Mouse (Mus musculus) urinary bladder, adult 2 months (tissue): ENCODE data around the gene Fgg. TPM values are rescaled to one million over a fixed set of nuclear protein-coding genes. Genes with fewer than 3 reads are reported as not detected.

Experiments used
- DNase-seq: peaks from one replicate; pipeline ENCODE4 v3.0.0; 2022; ENCODE audit warnings: low spot score
- polyA plus RNA-seq: library from polyadenylated mRNA; depleted of rRNA; stranded (reverse); fragments of >200 nt; gene quantifications from 2 replicates; pipeline ENCODE4 v1.2.3, GENCODE M21; 2012; rRNA removed

Fgg gene
- 0.44 TPM in 1 of 2 replicates, not detected in the other for polyA plus RNA-seq

DNA sequence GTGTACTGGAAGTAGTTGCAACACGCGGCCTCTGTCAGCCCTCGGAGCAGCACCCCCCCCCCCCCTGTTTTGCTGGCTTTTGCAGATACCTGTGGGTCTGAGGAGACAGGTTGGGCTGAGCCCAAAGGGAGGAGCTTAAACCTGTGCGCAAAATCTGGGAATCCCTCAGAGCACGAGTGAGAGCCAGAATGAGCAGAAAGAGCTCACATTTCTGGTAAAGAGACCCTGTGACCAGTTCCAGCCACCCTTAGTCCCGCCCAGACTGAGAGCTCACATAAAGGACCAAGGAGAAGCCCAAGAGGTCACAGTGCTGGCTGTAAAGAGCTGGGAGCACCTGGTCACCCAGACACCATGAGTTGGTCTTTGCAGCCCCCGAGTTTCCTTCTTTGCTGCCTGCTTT, at the start of gene Fgg:
TSS of gene Fgg (plus strand) at position 168 of the 400 bp plus-strand sequence.
- DNase-seq, result no peak

DNA sequence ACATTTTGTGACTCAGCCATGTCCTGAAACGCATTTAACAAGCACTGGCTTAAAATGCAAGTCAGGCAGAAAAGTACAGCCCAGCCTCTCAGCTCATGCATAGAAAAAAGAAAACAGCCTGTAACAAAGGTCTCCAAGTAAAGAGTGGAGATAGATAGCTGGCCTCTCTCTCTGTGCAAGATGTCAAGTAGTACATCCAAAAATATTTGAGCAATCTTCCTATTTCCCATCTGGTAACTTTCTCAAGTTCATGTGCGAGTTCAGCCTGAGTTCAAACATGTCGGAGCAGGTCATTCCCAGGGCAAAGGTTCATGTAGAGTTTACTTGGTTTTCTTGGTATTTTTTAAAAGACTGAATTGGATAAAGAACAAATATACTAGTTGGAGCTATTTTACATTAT, 36.5 kb upstream of the Fgg start:
- DNase-seq, result no peak

DNA sequence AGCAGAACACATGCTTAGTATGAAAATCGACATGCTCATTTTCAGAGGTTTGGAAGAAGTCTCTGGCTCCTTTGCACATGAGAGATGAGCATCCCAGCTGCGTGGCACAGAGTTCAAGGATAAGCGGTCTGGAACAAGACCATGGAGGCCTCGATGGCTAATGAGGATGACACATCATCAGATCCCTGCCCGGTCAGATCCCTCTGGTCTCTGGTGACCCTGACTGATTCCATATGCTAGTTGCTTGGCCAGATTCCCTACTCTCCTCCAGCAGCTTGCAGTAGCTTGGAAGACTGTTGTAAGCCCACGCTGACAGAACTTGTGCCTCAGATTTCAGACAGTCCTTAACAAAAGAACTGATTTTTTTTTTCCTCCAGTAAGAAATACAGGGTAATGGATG, 26.7 kb upstream of the Fgg start:
- DNase-seq, result no peak

- DNase-seq, result no peak
Measured at GRCm38 (mm10) chr3:82981861-82982260, 25.7 kb upstream of the Fgg start.

- DNase-seq, result no peak
Measured at GRCm38 (mm10) chr3:82984840-82985239, 22.7 kb upstream of the Fgg start.

- no peak for DNase-seq
Measured at GRCm38 (mm10) chr3:82991963-82992362, 15.6 kb upstream of the Fgg start.

DNA sequence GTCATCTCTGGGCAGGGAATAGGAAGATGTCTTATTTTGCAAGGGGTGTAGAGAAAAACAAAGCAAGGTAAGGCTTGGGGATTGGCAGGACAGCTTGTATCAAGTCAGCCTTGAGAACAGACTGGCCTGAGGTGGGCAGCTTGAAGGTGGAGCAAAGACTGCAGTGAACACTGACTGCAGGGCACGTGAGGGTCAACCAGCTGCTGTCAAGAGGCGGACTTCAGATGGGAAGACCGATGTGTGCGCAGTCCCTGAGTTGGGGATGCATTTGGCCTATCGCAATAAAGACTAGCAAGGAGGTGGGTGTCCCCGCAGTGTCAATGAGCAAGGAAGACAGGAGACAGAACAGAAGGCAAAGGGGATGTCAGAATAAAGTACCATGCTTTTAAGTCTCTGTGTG, 14.6 kb upstream of the Fgg start:
- DNase-seq, result no peak

GRCm38 (mm10) chr3:82995368-82995767, 12.2 kb upstream of the Fgg start:
- peak; percentile 41 for DNase-seq

GRCm38 (mm10) chr3:82996656-82997055, 10.9 kb upstream of the Fgg start:
- DNase-seq, result no peak

- no peak for DNase-seq
Measured at GRCm38 (mm10) chr3:82998772-82999463, 8.6 kb upstream of the Fgg start.

DNA sequence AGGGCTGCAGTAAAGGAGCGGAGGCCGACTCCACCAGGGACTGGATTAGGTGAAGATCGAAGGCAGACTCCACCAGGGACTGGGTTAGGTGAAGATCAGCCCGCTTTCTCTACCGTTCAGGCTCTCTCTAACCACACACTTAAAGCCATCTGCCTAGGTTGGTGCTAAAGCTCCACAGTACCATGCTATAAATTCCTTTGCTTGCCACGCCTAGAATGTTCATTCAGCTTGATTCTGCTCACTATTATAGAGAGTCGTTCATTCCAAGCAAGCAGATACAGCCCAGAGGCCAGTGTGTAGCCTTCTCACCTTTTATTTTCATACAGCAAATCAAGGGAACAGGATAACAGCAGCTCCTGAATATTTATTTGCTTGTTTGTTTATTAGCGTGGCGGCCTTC, 7.5 kb upstream of the Fgg start:
- no peak for DNase-seq

DNA sequence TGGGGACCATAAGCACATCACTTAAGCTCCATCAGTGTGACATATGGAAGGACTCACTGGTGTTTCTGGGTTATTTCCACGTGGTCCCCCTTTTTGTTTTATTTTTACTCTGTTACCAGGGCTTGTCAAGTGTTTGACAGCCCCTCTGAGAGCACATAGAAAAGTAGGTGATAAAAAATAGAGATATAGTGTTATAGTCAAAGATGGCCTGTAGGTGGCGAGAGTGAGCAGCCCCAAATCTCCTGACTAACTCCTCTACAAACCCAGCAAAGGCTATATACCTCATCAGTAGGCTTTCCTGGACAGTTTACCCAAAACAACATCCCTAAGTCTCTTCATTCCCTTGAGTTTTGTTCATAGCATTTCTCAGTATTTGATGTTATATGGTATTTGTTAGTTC, 5.3 kb upstream of the Fgg start:
- no peak for DNase-seq

- no peak for DNase-seq
Measured at GRCm38 (mm10) chr3:83003068-83003467, 4.5 kb upstream of the Fgg start.

DNA sequence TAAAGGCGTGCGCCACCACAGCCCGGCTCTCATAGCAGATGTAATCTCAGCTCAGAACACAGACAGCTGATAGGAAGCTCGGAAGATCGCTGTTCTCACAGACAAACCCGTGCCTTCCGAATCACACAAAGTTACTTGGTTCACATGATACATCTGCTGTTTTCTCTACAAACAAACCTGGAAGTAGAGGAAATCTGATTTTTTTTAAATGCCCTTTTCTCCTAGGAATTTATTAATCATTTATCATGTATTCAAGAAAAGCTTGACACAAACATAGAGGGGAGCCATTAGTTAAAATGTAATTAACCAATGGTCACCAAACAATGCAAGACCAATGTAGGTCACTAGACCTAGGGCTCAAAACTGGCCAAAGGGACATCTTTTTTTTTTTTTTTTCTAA, 2.7 kb upstream of the Fgg start:
- no peak for DNase-seq

- no peak for DNase-seq
Measured at GRCm38 (mm10) chr3:83010291-83010690, 2.8 kb downstream of the Fgg start.

- DNase-seq, result no peak
Measured at GRCm38 (mm10) chr3:83011136-83011535, 3.6 kb downstream of the Fgg start.

DNA sequence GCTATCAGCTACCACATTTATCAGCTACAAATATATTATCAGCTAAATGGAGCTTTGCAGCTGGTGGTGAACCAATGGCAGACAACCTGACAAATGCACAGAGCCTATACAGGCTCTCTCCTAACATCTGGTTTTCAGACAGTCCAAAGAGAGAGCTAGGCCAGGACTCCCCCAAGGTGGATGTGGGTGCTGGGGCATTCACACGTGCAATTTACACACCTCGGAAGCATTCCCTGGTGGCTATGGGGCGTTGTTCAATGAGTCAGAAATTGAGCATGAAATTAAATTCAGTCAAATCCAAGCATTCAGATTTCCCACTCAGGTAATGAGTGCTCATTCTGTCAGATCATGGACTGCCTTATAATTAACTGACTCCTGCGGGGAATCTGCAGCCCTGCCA, 4.0 kb downstream of the Fgg start:
- no peak for DNase-seq

DNA sequence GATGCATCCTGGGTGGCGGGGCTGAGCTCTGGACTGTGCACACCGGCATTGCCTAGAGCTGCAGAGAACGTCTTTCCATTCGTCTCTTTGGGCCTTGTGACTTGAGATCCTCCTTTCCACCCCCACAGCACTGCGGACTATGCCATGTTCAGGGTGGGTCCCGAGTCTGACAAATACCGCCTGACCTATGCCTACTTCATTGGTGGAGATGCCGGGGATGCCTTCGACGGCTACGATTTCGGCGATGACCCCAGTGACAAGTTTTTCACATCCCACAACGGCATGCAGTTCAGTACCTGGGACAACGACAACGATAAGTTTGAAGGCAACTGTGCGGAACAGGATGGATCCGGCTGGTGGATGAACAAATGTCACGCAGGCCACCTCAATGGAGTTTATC, 5.1 kb downstream of the Fgg start:
- DNase-seq, result no peak

GRCm38 (mm10) chr3:83013951-83014350, 6.4 kb downstream of the Fgg start:
- no peak for DNase-seq

- no peak for DNase-seq
Measured at GRCm38 (mm10) chr3:83016236-83016635, 8.7 kb downstream of the Fgg start.

- DNase-seq, result no peak
Measured at GRCm38 (mm10) chr3:83020387-83020786, 12.9 kb downstream of the Fgg start.

DNA sequence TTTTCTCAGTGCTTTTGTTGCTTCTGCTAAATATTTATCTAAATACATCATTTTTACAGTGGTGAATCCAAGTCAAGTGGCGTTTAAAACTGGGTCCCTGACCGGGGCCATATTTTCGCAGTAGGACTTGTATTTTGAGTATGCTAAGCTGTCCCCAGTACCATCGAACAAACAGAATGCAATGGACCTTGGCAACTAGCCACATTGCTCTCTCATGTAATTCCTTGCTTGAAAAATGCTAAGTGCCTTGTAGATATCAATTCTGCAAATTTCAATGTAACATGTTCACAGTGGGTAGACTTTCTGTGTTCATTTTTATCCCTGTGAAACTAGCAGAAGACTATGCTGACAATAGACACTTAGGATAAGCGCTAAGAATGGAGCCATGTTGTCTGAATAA, 13.7 kb downstream of the Fgg start:
- no peak for DNase-seq

DNA sequence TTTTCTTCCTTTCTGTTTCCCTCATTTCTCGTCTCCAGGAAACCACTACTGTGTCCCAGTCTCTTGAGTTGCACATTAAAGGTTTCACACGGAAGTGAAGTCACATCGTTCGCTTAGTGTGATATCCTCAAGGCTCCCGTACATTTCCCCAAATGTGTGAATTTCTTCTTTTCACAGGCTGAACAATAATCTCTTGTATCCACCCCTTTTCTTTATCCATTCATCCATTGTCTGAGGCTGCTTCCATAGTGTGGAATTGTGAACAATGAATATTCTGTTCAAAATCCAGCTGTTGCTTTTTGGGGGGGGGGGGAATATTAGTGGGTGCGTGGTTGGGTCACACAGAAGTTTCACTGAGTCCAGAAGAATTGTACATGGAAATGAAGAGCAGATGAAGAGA, 17.5 kb downstream of the Fgg start:
- DNase-seq, result no peak
